Mouse (Mus musculus) A20 (cell line): ENCODE results near the gene Cops2.

Source experiments
- DNase-seq: peaks from one replicate; pipeline ENCODE4 v3.0.0-alpha.2; 2011; ENCODE audit warnings: low read depth, low spot score

Gene Cops2

GRCm38 (mm10) chr2:125858521-125859280 lies at the start of gene Cops2, which contains the start of gene Galk2:
Cops2 (minus strand) TSS chr2:125859139.
Galk2 (plus strand) TSS chr2:125859109.
- peak; percentile 96 for DNase-seq

- no peak for DNase-seq
These were observed 48.8 kb upstream of the Cops2 start for GRCm38 (mm10) chr2:125907580-125908255.

- no peak for DNase-seq
These were observed 47.6 kb upstream of the Cops2 start for GRCm38 (mm10) chr2:125906407-125907066.

- no peak for DNase-seq
These were observed 42.5 kb upstream of the Cops2 start for GRCm38 (mm10) chr2:125901426-125901825.

- DNase-seq, result no peak
These were observed 42.0 kb upstream of the Cops2 start for GRCm38 (mm10) chr2:125900797-125901410.

GRCm38 (mm10) chr2:125896355-125896754 lies 37.4 kb upstream of the Cops2 start:
- DNase-seq, result no peak

GRCm38 (mm10) chr2:125895099-125895498 lies 36.2 kb upstream of the Cops2 start:
- no peak for DNase-seq

- peak; percentile 57 for DNase-seq
These were observed 34.2 kb upstream of the Cops2 start for GRCm38 (mm10) chr2:125893096-125893495.

- DNase-seq, result no peak
These were observed 27.1 kb upstream of the Cops2 start for GRCm38 (mm10) chr2:125885891-125886576.

- no peak for DNase-seq
These were observed 11.2 kb upstream of the Cops2 start for GRCm38 (mm10) chr2:125870159-125870558.

GRCm38 (mm10) chr2:125868301-125868700 lies 9.4 kb upstream of the Cops2 start:
- DNase-seq, result no peak

- DNase-seq, result peak; percentile 86
These were observed 7.3 kb upstream of the Cops2 start for GRCm38 (mm10) chr2:125866058-125866740.

GRCm38 (mm10) chr2:125865585-125865984 lies 6.6 kb upstream of the Cops2 start:
- DNase-seq, result no peak

- DNase-seq, result no peak
These were observed 5.6 kb upstream of the Cops2 start for GRCm38 (mm10) chr2:125864551-125864950.

GRCm38 (mm10) chr2:125863799-125864198 lies 4.9 kb upstream of the Cops2 start:
- no peak for DNase-seq

- no peak for DNase-seq
These were observed 1.2 kb downstream of the Cops2 start for GRCm38 (mm10) chr2:125857707-125858106.

GRCm38 (mm10) chr2:125851237-125851636 lies 7.7 kb downstream of the Cops2 start:
- DNase-seq, result no peak

GRCm38 (mm10) chr2:125838708-125839284 lies 20.1 kb downstream of the Cops2 start:
- DNase-seq, result no peak

GRCm38 (mm10) chr2:125838091-125838490 lies 20.8 kb downstream of the Cops2 start:
- no peak for DNase-seq

GRCm38 (mm10) chr2:125829924-125830323 lies 29.0 kb downstream of the Cops2 start:
- no peak for DNase-seq
